In genomic region chr4:132353481-132353885, GRCm38 (mm10) we compare ENCODE assay signal across 8 mouse cellular contexts. TPM values are rescaled to one million over a fixed set of nuclear protein-coding genes. Genes with fewer than 3 reads are reported as not detected.
DNase-seq lines count a peak whose midpoint lies in the region; ATAC-seq lines count a peak whose summit lies in the region.

Rcc1 (minus strand) TSS chr4:132353605.

- WGBS in hindbrain, embryonic 13.5 days = under 1% methylated on average over 31 of the region's 31 CpGs

- ATAC-seq in hindbrain, embryonic 13.5 days (ENCODE audit: low FRiP score) = peak; percentile 93

- peak within 1 kb of the TSS; percentile 79 for H3K4me3 ChIP-seq in hindbrain, embryonic 13.5 days

- H3K36me3 ChIP-seq in hindbrain, embryonic 13.5 days = peaks cover 31% of the 10 kb centered on the region

- peak; percentile 97 for DNase-seq in NIH3T3 (ENCODE audit: low read depth)
- peak; percentile 84 to 91 for DNase-seq in cerebellum, postnatal 10 days
- peak; percentile 74 to 87 for DNase-seq in frontal cortex, postnatal 10 days (ENCODE audit: low spot score in 2 of 2)
- peak; percentile 78 to 82 for DNase-seq in layer of hippocampus, postnatal 25 days (ENCODE audit: extremely low spot score in 1 of 2, low spot score in 1 of 2)
- DNase-seq in lung, postnatal 25 days (ENCODE audit: low spot score) = peak; percentile 94
- DNase-seq in retina, embryonic 14.5 days (ENCODE audit: low spot score) = peak; percentile 95
- peak; percentile 93 for DNase-seq in thymus, postnatal 4 days

- peak within 1 kb of the TSS; percentile 92 for H3K27ac ChIP-seq in hindbrain, embryonic 13.5 days

- no peaks in the 10 kb centered on the region for H3K9me3 ChIP-seq in hindbrain, embryonic 13.5 days

- H3K9ac ChIP-seq in hindbrain, embryonic 13.5 days = peak within 1 kb of the TSS; percentile 87

- H3K27me3 ChIP-seq in hindbrain, embryonic 13.5 days = no peaks in the 10 kb centered on the region

- H3K4me2 ChIP-seq in hindbrain, embryonic 13.5 days = peak within 1 kb of the TSS; percentile 90

- peaks cover 25% of the 10 kb centered on the region for H3K4me1 ChIP-seq in hindbrain, embryonic 13.5 days (replicated peaks)

RNA-seq across cellular contexts. Expression of gene Rcc1, which starts in this region (rescaled TPM):
- polyA plus RNA-seq in hindbrain, embryonic 13.5 days (2015; fragmentation: Nextera tagmentation; extraction: Ambion mirVana) = 37.2 and 42.1 TPM in 2 replicates
- total RNA-seq in layer of hippocampus, postnatal 25 days (2021) = 10 to 100 TPM; 11.1 to 13.1 TPM

Comparison
In these comparisons a context has a peak if more than half of its experiments do, and no peak if none do; other contexts are left out.
1. Peak in every context shown above with its lines: DNase-seq, ATAC-seq, H3K4me3 ChIP-seq and H3K27ac ChIP-seq.